Mouse (Mus musculus) ES-Bruce4 (cell line): ENCODE measurements at regions not wholly inside any gene's neighbourhood (a gene's known extent, or its start where the extent isn't known, plus 50 kb on each side); places are given as distances from the start of the nearest gene placed in this dataset.

Experiments
- H3K27ac ChIP-seq: 2 replicates; pipeline ENCODE4 v1.5.1; 2012; ENCODE audit warnings: low read length, inconsistent platforms; ENCODE audit not compliant: insufficient read depth
- H3K27me3 ChIP-seq: 2 replicates; pipeline ENCODE4 v1.6.1; 2012; ENCODE audit warnings: mild to moderate bottlenecking, low read length, inconsistent platforms; ENCODE audit not compliant: control insufficient read depth, poor library complexity, insufficient read depth, severe bottlenecking
- H3K36me3 ChIP-seq: 2 replicates; pipeline ENCODE4 v1.6.1; 2012; ENCODE audit warnings: inconsistent platforms, mild to moderate bottlenecking, low read length, moderate library complexity; ENCODE audit not compliant: control insufficient read depth, poor library complexity, insufficient read depth, severe bottlenecking
- H3K4me1 ChIP-seq: one replicate; pipeline ENCODE4 v1.8.1; 2011; ENCODE audit warnings: low read length; ENCODE audit not compliant: control insufficient read depth, insufficient read depth
- H3K4me3 ChIP-seq: 2 replicates; pipeline ENCODE4 v1.5.1; 2011; ENCODE audit warnings: low read depth, mild to moderate bottlenecking, low read length
- H3K9ac ChIP-seq: 2 replicates; pipeline ENCODE4 v1.6.1; 2012; ENCODE audit warnings: low read depth, mild to moderate bottlenecking, inconsistent platforms; ENCODE audit not compliant: poor library complexity, severe bottlenecking
- H3K9me3 ChIP-seq: replicated peaks from 2 replicates; pipeline ENCODE4 v1.6.1; 2012; ENCODE audit warnings: mild to moderate bottlenecking, low read length, inconsistent platforms; ENCODE audit not compliant: control insufficient read depth, poor library complexity, insufficient read depth, severe bottlenecking
- CTCF ChIP-seq: IDR thresholded peaks from one replicate; pipeline ENCODE4 v1.8.1; 2011; ENCODE audit warnings: low read depth, low read length
- EP300 ChIP-seq: IDR thresholded peaks from 2 replicates; pipeline ENCODE4 v1.6.1; 2011; ENCODE audit warnings: low read depth, low read length; ENCODE audit not compliant: insufficient read depth
- POLR2A ChIP-seq: IDR thresholded peaks from one replicate; pipeline ENCODE4 v1.8.1; 2011; ENCODE audit warnings: low read length; ENCODE audit not compliant: insufficient read depth

GRCm38 (mm10) chr1:83870853-83871567 lies 463.0 kb upstream of the Sphkap start:
- Histone ChIP-seq H3K27ac (no peak overlapping the region), H3K4me1 (no peaks in the 10 kb centered on the region), H3K27me3 (no peaks in the 10 kb centered on the region), H3K4me3 (no peak overlapping the region), H3K9me3 (no peaks in the 10 kb centered on the region), H3K9ac (no peak overlapping the region), H3K36me3 (no peaks in the 10 kb centered on the region)
- TF ChIP-seq POLR2A (no peak), CTCF (no peak), EP300 (no peak)

- Histone ChIP-seq H3K4me3 (no peak overlapping the region), H3K9ac (no peak overlapping the region), H3K4me1 (no peaks in the 10 kb centered on the region), H3K36me3 (no peaks in the 10 kb centered on the region), H3K9me3 (no peaks in the 10 kb centered on the region), H3K27ac (no peak overlapping the region), H3K27me3 (no peaks in the 10 kb centered on the region)
- TF ChIP-seq CTCF (no peak), EP300 (no peak), POLR2A (no peak)
Observed at GRCm38 (mm10) chr1:83869046-83869445, 461.0 kb upstream of the Sphkap start.

- Histone ChIP-seq H3K9ac (no peak overlapping the region), H3K9me3 (no peaks in the 10 kb centered on the region), H3K4me3 (no peak overlapping the region), H3K36me3 (no peaks in the 10 kb centered on the region), H3K27ac (no peak overlapping the region), H3K27me3 (no peaks in the 10 kb centered on the region), H3K4me1 (no peaks in the 10 kb centered on the region)
- no peak for TF ChIP-seq POLR2A
- TF ChIP-seq EP300, result no peak
- no peak for TF ChIP-seq CTCF
Observed at GRCm38 (mm10) chr1:83862541-83862940, 454.5 kb upstream of the Sphkap start.

DNA sequence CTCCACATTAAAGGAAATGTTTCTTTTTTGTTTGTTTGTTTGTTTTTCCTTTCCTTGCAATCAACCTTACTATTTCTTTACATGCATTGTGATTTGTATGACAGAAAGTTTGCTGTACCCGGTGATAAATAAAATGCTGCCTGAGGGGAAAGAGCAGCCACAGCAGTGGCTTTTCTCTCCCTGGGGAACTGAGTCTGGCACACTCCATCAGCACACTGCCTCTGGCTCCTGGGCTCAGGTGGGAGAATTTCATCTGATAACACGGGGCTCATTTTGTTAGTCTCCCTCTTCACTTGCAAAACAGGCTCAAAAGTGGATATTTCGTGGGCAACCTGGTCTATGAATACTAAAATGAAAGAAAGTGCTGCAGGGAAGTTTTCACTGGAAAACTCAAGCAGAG lies 454.1 kb upstream of the Sphkap start:
- H3K27me3 ChIP-seq, result no peaks in the 10 kb centered on the region
- no peak overlapping the region for H3K9ac ChIP-seq
- no peak for TF ChIP-seq POLR2A
- no peak for TF ChIP-seq EP300
- TF ChIP-seq CTCF, result no peak
- H3K36me3 ChIP-seq, result no peaks in the 10 kb centered on the region
- no peaks in the 10 kb centered on the region for H3K9me3 ChIP-seq
- no peak overlapping the region for H3K4me3 ChIP-seq
- H3K4me1 ChIP-seq, result no peaks in the 10 kb centered on the region
- no peak overlapping the region for H3K27ac ChIP-seq

- Histone ChIP-seq H3K4me3 (no peak overlapping the region), H3K9ac (no peak overlapping the region), H3K9me3 (no peaks in the 10 kb centered on the region), H3K27ac (no peak overlapping the region), H3K36me3 (no peaks in the 10 kb centered on the region), H3K4me1 (no peaks in the 10 kb centered on the region), H3K27me3 (no peaks in the 10 kb centered on the region)
- no peak for TF ChIP-seq POLR2A
- TF ChIP-seq CTCF, result no peak
- no peak for TF ChIP-seq EP300
Observed at GRCm38 (mm10) chr1:83859732-83860424, 451.9 kb upstream of the Sphkap start.

GRCm38 (mm10) chr1:83853996-83854395 lies 446.0 kb upstream of the Sphkap start:
- Histone ChIP-seq H3K9me3 (no peaks in the 10 kb centered on the region), H3K36me3 (no peaks in the 10 kb centered on the region), H3K9ac (no peak overlapping the region), H3K27me3 (no peaks in the 10 kb centered on the region), H3K4me3 (no peak overlapping the region), H3K27ac (no peak overlapping the region), H3K4me1 (peaks cover 2% of the 10 kb centered on the region)
- TF ChIP-seq POLR2A, result no peak
- TF ChIP-seq EP300, result no peak
- TF ChIP-seq CTCF, result no peak
